Mouse (Mus musculus) erythroblast, embryonic 14.5 days (primary cell): ENCODE measurements around the gene Pkd1l2. TPM values are rescaled to one million over a fixed set of nuclear protein-coding genes. Genes with fewer than 3 reads are reported as not detected.

Experiments
- H3K27me3 ChIP-seq: 2 replicates; pipeline ENCODE4 v1.6.1; 2012; ENCODE audit warnings: inconsistent platforms; ENCODE audit not compliant: control insufficient read depth
- H3K36me3 ChIP-seq: 2 replicates; pipeline ENCODE4 v1.6.1; 2012; ENCODE audit warnings: mild to moderate bottlenecking, inconsistent platforms; ENCODE audit not compliant: control insufficient read depth
- H3K4me1 ChIP-seq: 2 replicates; pipeline ENCODE4 v1.6.1; 2012; ENCODE audit warnings: inconsistent platforms; ENCODE audit not compliant: control insufficient read depth
- H3K4me3 ChIP-seq: replicated peaks from 2 replicates; pipeline ENCODE3; 2012; ENCODE audit warnings: moderate library complexity, mild to moderate bottlenecking, inconsistent platforms
- H3K9me3 ChIP-seq: 2 replicates; pipeline ENCODE4 v1.6.1; 2012; ENCODE audit warnings: low read length, inconsistent platforms, mixed read lengths; ENCODE audit not compliant: control insufficient read depth
- GATA1 ChIP-seq: IDR thresholded peaks from 2 replicates; pipeline ENCODE4 v1.6.1; 2012; ENCODE audit warnings: low read length, inconsistent platforms, mixed read lengths
- TAL1 ChIP-seq: IDR thresholded peaks from 3 replicates; pipeline ENCODE4 v1.6.1; 2012; ENCODE audit warnings: low read length, inconsistent platforms, mixed read lengths
- polyA plus RNA-seq: library from polyadenylated mRNA; stranded (reverse); fragments of >175 nt; gene quantifications from 2 replicates; pipeline ENCODE4 v1.2.3, GENCODE M21; 2012

Pkd1l2 gene
- polyA plus RNA-seq, 1 experiment: not detected

DNA sequence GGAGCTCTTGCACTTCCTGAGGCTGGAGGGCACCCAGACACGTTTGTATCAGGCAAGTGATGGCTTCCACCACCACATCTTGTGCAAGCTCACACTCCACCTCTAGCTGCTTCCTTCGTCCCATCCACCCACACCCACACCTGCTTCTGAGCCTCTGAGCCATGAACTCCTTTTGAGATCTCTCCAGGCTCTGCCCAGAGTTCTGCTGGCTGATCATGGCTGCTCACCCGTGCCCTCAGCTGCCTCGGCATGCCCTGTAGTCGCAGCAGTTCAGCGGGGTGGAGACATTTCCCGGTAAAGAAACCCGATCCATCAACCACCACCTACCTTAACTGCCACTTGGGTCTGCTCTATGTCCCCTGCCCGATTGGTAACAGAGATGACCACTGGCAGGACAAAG, 30.9 kb downstream of the Pkd1l2 start:
- no peak overlapping the region for H3K4me3 ChIP-seq
- TF ChIP-seq TAL1 (no peak), GATA1 (no peak)
- no peaks in the 10 kb centered on the region for H3K27me3 ChIP-seq
- H3K36me3 ChIP-seq: no peaks in the 10 kb centered on the region
- H3K4me1 ChIP-seq: peaks cover 2% of the 10 kb centered on the region; the same call in 1 of the 2 replicates
- H3K9me3 ChIP-seq: no peaks in the 10 kb centered on the region

DNA sequence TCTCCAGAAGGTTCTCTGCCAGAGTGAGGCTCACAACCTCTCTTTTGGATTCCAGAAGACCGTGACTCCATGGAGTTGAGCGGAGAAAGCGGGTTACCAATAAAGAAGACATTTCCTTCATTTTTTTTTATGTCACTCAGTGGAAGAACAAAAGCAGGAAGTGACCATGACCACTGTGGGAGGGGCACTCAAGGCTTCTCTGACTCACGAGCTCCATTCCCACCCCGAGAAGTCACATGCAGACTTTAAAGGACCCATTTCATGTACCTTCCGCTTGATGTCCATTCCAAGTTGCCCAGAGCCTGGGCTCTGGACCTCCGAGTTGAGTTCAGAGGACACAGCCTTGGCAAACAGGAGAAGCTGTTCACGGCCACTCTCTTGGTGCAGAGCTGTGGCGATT, 31.5 kb downstream of the Pkd1l2 start:
- TF ChIP-seq TAL1 (no peak), GATA1 (no peak)
- Histone ChIP-seq H3K4me3 (no peak overlapping the region), H3K4me1 (peaks cover 2% of the 10 kb centered on the region; the same call in 1 of the 2 replicates), H3K9me3 (no peaks in the 10 kb centered on the region), H3K36me3 (no peaks in the 10 kb centered on the region), H3K27me3 (no peaks in the 10 kb centered on the region)

DNA sequence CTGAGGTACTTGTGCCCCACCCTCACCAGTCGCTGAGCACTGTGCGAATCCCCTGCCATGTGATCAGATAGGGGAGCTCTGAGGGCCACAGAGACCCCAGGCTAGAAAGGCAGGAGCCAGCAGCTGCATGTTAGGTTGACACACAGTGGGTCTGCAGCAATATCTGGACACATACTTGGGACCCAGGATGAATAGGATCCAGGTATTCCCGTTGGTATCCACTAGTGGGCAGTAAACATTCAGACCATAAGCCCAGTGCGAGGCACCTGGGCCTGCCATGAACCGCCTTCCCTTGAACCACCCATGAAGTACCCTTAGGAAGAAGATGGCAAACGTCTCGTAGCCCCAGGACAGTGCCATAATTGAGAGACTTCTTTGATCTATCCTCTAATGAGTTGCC, 32.8 kb downstream of the Pkd1l2 start:
- Histone ChIP-seq H3K4me1 (no peaks in the 10 kb centered on the region), H3K36me3 (no peaks in the 10 kb centered on the region), H3K9me3 (no peaks in the 10 kb centered on the region), H3K4me3 (no peak overlapping the region), H3K27me3 (no peaks in the 10 kb centered on the region)
- TF ChIP-seq TAL1 (no peak), GATA1 (no peak)

DNA sequence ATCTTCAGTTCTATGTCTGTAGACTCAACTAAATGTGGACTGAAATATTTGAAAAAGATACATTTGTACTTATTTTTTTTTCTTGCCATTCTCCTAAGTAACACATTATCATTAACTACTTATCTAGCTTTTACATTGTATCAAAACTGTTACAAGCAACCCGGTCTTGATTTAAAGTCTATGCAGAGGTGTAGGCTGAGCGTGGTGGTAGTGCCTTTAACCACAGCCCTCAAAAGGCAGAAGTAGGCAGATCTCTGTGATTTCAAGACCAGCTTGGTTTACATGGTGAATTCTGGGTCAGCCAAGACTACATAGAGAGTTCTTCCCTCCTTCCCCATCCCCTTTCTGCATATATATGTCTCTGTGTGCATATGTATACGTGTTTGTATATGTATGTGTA, 38.7 kb downstream of the Pkd1l2 start:
- Histone ChIP-seq H3K9me3 (no peaks in the 10 kb centered on the region), H3K4me3 (no peak overlapping the region), H3K27me3 (no peaks in the 10 kb centered on the region), H3K36me3 (no peaks in the 10 kb centered on the region), H3K4me1 (no peaks in the 10 kb centered on the region)
- TF ChIP-seq TAL1 (no peak), GATA1 (no peak)

DNA sequence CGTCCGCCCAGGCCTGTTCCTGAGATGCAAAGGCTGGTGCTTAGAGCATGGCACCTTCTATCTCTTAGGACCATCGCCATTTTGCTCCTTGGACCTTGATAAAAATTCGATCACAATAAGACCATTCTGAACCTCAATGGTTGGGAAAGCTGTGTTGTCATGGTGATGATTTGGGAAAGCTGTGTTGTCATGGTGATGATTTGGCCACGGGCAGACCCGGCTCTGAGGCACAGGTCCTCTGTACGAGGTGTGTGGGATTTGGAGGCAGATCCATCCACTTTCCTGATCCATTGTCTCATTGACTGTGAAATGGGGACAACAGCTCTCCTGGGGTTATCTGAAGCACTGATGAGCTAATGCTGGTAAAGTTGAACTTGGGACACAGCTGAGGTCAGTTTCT, 42.4 kb downstream of the Pkd1l2 start:
- Histone ChIP-seq H3K4me1 (no peaks in the 10 kb centered on the region), H3K4me3 (no peak overlapping the region), H3K27me3 (no peaks in the 10 kb centered on the region), H3K9me3 (no peaks in the 10 kb centered on the region), H3K36me3 (no peaks in the 10 kb centered on the region)
- TF ChIP-seq GATA1: no peak
- no peak for TF ChIP-seq TAL1

DNA sequence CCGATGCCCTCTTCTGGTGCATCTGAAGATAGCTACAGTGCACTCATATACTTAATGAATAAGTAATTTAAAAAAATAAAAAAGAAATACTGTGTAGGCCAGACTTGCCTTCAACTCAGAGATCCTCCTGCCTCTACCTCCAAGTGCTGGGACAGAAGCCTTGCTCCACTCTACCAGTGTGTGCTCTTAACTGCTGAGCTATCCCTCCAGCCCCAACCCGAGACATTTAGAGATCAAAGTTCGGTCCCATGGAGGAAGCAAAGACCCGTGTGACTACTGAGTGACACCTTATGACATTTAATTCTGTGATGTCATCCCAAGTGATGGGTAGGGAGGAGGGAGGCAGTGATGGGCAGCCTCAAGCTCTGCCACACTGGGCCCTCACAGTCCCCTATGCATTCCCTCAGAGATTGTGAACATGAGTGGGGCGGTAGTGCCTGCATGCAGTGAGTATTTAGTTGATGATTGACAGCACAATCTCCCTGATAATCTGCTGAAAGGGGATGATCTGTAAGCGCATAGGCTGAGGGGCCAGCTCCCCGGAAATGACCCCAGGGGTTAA, 44.8 kb downstream of the Pkd1l2 start:
- Histone ChIP-seq H3K36me3 (no peaks in the 10 kb centered on the region), H3K4me1 (no peaks in the 10 kb centered on the region), H3K27me3 (no peaks in the 10 kb centered on the region), H3K4me3 (no peak overlapping the region), H3K9me3 (no peaks in the 10 kb centered on the region)
- no peak for TF ChIP-seq GATA1
- TF ChIP-seq TAL1: no peak

DNA sequence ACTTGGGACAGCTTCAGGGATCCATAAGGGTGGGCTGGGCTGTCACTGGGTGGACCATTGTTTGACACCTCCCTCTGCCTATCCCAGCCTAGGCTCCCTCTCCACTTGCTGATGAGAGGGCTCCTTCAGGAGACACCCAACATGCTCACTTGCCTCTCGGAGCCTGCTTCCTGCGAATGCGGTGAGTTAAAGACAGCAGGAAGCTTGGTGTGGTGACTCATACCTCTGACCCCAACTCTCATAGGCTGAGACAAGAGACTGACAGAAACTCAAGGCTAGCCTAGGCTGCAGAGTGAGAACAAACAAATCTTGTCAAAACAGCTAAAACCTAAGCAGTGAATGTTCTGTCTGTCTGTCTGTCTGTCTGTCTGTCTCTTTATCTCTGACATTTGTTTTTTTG, 48.9 kb downstream of the Pkd1l2 start:
- TF ChIP-seq GATA1: no peak
- TF ChIP-seq TAL1: no peak
- Histone ChIP-seq H3K4me3 (no peak overlapping the region), H3K9me3 (no peaks in the 10 kb centered on the region), H3K36me3 (no peaks in the 10 kb centered on the region), H3K27me3 (no peaks in the 10 kb centered on the region), H3K4me1 (no peaks in the 10 kb centered on the region)

DNA sequence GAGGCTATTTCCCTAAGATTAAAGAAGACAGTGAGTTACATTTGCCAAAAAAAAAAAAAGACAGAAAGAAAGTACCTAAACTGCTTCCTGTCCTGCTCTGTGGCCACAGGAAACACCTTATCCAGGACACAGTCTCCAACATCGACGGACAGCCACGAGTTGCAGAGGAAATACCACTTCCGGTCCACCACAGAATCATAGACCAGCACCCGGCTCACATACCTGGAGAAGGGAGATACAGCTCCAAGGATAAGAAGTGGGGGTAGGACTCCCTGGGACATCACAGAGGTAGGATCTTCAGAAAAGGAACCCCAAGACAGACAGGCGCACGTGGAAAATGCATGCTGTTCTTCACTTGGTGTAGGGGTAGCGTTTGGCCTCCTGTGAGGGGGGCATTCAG, 49.6 kb downstream of the Pkd1l2 start:
- no peaks in the 10 kb centered on the region for H3K27me3 ChIP-seq
- H3K4me1 ChIP-seq: no peaks in the 10 kb centered on the region
- TF ChIP-seq GATA1 (no peak), TAL1 (no peak)
- no peaks in the 10 kb centered on the region for H3K9me3 ChIP-seq
- H3K36me3 ChIP-seq: no peaks in the 10 kb centered on the region
- H3K4me3 ChIP-seq: no peak overlapping the region

DNA sequence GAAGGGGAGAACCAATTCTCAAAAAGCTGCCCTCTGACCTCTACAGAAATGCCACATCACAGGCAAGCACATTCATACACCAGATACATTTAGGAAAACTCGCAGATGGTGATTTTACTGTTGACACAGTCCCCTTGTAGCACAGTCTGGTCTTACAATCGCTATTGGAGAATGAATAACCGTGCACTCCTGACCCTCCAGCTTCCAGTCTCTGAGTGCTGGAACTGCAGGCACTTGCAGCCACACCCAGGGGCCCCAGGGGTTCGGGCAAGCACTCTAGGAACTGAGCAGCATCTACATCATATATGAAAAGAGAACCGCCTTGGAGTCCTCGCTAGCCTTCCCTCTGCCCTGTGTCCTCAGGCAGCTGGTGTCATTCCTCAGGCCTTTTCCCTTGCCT, 50.8 kb downstream of the Pkd1l2 start:
- TF ChIP-seq GATA1: no peak
- no peak for TF ChIP-seq TAL1

DNA sequence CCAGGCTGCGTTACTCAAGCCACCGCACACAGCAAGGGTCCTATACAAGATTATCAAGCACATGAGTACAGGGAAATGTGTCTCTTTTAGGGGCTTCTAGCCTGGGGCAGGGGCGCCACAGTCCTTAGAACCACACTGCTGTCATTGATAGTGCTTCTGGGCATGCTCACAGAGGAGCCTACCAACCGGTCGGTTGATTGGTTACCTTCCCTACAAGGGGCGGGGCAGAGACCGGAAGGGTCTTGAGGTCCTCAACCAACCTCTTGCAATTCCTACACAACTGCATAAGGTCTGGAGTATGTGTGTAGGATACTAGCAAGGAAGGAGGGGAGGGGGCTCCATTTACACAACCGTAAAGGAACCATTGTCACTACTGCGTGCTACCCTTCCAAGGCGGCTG, 53.6 kb downstream of the Pkd1l2 start:
- Histone ChIP-seq H3K27me3 (no peaks in the 10 kb centered on the region), H3K4me3 (no peak overlapping the region), H3K36me3 (no peaks in the 10 kb centered on the region), H3K4me1 (no peaks in the 10 kb centered on the region), H3K9me3 (no peaks in the 10 kb centered on the region)
- no peak for TF ChIP-seq GATA1
- no peak for TF ChIP-seq TAL1

More for the DNA sequence above, 50.8 kb downstream of the Pkd1l2 start:
- H3K36me3 ChIP-seq: no peaks in the 10 kb centered on the region
- no peaks in the 10 kb centered on the region for H3K9me3 ChIP-seq
- H3K27me3 ChIP-seq: no peaks in the 10 kb centered on the region
- H3K4me1 ChIP-seq: no peaks in the 10 kb centered on the region
- no peak overlapping the region for H3K4me3 ChIP-seq
